Mouse (Mus musculus): ENCODE results near the gene Ddx4.

DNA sequence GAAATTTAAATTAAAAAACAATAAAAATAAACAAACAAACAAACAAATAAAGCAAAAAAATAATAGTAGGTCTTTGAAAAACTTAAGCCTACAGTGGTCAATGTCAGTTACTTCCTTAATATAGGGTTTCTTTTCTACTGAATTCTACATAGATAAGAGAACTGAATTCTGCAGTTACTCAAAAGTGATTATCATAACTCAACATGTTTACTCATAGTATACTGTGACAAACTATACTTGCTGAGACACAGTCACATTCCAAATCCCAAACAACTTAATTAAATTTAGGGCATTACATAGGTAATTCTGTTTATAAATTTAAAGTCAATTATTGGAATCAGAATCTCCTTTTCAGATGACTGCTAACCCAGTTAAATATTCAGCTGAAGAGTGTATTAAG is 62.6 kb downstream of the Ddx4 start:
- no peak for TF ChIP-seq POLR2A (IDR thresholded peaks at IDR 0.05; ENCODE audit: low read depth, low read length)
- TF ChIP-seq CTCF (IDR thresholded peaks at IDR 0.05; ENCODE audit: borderline replicate concordance, insufficient read depth, low read length), result no peak
